Mouse (Mus musculus) megakaryocyte, adult 5-6 weeks (primary cell): ENCODE results near the gene Tprgl. TPM values are rescaled to one million over a fixed set of nuclear protein-coding genes. Genes with fewer than 3 reads are reported as not detected.

Experiments
- ATAC-seq: 2 replicates; pipeline ENCODE4 v1.8.0; 2016; ENCODE audit warnings: mild to moderate bottlenecking, inconsistent platforms; ENCODE audit not compliant: poor library complexity, severe bottlenecking
- total RNA-seq, 2 experiments: library from RNA; stranded (forward) in 1 of 2; stranded (reverse) in 1 of 2; fragments of 153-499, 151-499 nt in 1 of 2; fragments of 221-1000, 200-1000 nt in 1 of 2; gene quantifications; 2 replicates each; pipeline versions ENCODE4 v1.2.3 to v1.2.4; 2015 to 2017

The Tprgl gene
- total RNA-seq, 2 experiments from 2014 or later = 57.3 to 90.9 TPM

- 0 out of 2 replicates have a peak, but pooled peaks have one; percentile 19 for ATAC-seq
Measured at GRCm38 (mm10) chr4:154163296-154163695, 2.8 kb upstream of the Tprgl start.

GRCm38 (mm10) chr4:154159961-154160537 lies 417 bp downstream of the Tprgl start:
- peak; percentile 1; the same call in 1 of the 2 replicates for ATAC-seq

- ATAC-seq = peak; percentile 59
Measured at GRCm38 (mm10) chr4:154159002-154159401, 1.5 kb downstream of the Tprgl start.

- no peak for ATAC-seq
Measured at GRCm38 (mm10) chr4:154157970-154158662, 2.4 kb downstream of the Tprgl start.

- no peak for ATAC-seq
Measured at GRCm38 (mm10) chr4:154156050-154156449, 4.4 kb downstream of the Tprgl start.

GRCm38 (mm10) chr4:154154104-154154503 lies 6.4 kb downstream of the Tprgl start:
- no peak for ATAC-seq

GRCm38 (mm10) chr4:154146342-154146741 lies 14.1 kb downstream of the Tprgl start:
- ATAC-seq = no peak

- ATAC-seq = no peak
Measured at GRCm38 (mm10) chr4:154144712-154145111, 15.8 kb downstream of the Tprgl start.

- ATAC-seq = peak; percentile 99
Measured at GRCm38 (mm10) chr4:154142211-154143040, 18.0 kb downstream of the Tprgl start, which contains the start of gene Wrap73. Gene Wrap73 (plus strand): TSS chr4:154142372.

- ATAC-seq = no peak
Measured at GRCm38 (mm10) chr4:154141009-154141867, 19.2 kb downstream of the Tprgl start.

GRCm38 (mm10) chr4:154140213-154141008 lies 20.1 kb downstream of the Tprgl start:
- no peak for ATAC-seq

GRCm38 (mm10) chr4:154140182-154140212 lies 20.5 kb downstream of the Tprgl start, which contains the start of gene Trp73:
Gene Trp73 (minus strand): TSS chr4:154140208.
- no peak for ATAC-seq

GRCm38 (mm10) chr4:154139671-154140181 lies 20.7 kb downstream of the Tprgl start:
- ATAC-seq = no peak

GRCm38 (mm10) chr4:154137139-154137538 lies 23.3 kb downstream of the Tprgl start:
- no peak for ATAC-seq

GRCm38 (mm10) chr4:154134803-154135202 lies 25.7 kb downstream of the Tprgl start:
- ATAC-seq = no peak

- ATAC-seq = no peak
Measured at GRCm38 (mm10) chr4:154131894-154132293, 28.6 kb downstream of the Tprgl start.

- ATAC-seq = no peak
Measured at GRCm38 (mm10) chr4:154129950-154130349, 30.5 kb downstream of the Tprgl start.

GRCm38 (mm10) chr4:154127273-154127672 lies 33.2 kb downstream of the Tprgl start:
- no peak for ATAC-seq

- no peak for ATAC-seq
Measured at GRCm38 (mm10) chr4:154125202-154125601, 35.3 kb downstream of the Tprgl start.

- ATAC-seq = no peak
Measured at GRCm38 (mm10) chr4:154123553-154123952, 36.9 kb downstream of the Tprgl start.
